Mouse (Mus musculus) yolk sac, embryonic 10.5 days (tissue): ENCODE results near the gene Ppif.
A peak's percentile ranks its signal among the peaks of the same experiment; 100 is the strongest.

Experiments
- DNase-seq: peaks from one replicate; pipeline ENCODE4 v3.0.0-alpha.2; 2017; ENCODE audit warnings: low spot score

Gene Ppif

GRCm38 (mm10) chr14:25693888-25694568, at the start of gene Ppif:
Gene Ppif (plus strand): TSS chr14:25694154.
- peak; percentile 92 for DNase-seq

DNA sequence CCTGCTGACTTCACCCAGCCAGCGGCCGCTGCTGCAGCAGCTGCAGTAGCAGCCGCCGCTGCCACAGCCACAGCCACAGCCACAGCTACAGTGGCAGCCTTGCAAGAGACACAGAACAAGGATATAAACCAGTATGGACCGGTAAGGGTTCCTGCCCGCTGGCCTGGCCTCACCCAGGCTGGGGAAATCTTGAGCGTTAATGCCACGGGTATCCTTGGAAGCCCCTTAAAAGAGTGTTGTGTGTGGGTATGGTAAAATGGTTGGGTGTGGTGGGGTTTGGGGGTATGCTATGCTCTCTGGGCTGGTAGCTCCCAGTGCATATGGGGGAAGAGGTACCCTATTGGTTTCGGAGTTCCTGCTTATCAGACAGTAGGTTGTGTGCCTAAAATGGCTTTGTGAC, 48.2 kb upstream of the Ppif start:
- no peak for DNase-seq

- DNase-seq, result no peak
These were observed 47.8 kb upstream of the Ppif start for GRCm38 (mm10) chr14:25646161-25646621.

- DNase-seq, result no peak
These were observed 42.8 kb upstream of the Ppif start for GRCm38 (mm10) chr14:25651131-25651530.

DNA sequence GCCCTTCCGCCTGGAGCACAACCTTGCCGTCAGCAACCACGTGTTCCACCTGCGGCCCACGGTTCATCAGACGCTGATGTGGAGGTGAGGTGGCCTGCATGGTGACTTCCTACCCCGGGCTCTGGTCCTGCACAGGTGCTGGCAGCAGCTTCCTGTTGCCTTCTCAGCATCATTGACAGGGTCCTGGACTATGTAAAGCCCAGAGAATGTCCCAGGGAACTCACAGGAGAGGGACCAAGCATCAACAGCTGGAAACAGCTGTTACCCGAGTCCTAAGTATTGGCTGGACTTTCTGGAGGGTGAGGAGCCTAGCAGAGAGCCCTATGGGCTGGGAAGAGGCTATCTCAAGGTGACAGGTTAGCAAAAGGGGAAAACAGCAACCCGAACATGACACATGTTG, 42.0 kb upstream of the Ppif start:
- DNase-seq, result no peak

GRCm38 (mm10) chr14:25654401-25655197, 39.4 kb upstream of the Ppif start:
- no peak for DNase-seq

- no peak for DNase-seq
These were observed 33.3 kb upstream of the Ppif start for GRCm38 (mm10) chr14:25660661-25661060.

- peak; percentile 56 for DNase-seq
These were observed 32.6 kb upstream of the Ppif start for GRCm38 (mm10) chr14:25661185-25661920.

DNA sequence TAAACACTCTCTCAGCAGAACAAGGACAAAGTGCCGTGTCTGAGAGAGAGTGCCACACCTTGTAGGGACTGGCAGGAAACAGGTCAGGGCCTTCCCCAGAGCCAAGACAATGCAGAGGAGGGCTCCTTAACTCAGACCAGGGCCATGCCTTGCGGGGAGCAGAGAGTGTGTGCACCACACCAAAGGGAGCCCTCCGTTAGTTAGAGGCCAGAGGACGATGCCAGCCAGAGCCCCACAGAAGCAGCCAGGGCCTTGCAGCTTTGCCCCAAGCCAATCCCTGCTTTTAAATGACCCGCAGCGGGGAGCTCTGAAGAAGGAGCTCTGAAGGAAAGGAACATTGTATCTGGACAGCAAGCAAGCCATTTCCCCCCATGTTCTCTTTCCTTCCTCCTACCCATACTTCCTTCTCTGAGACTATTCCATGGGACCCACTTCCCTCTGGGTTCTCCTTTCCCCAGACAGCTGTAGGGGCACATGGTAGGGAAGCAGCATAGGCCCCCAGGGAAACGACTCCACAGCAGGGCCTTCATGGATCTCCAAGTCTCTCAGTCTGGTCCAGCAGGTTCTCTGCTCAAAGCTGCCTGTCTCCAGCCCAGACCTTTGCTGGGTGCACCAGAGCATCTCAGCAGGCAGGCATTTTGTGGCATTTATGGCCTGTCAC, 30.2 kb upstream of the Ppif start:
- no peak for DNase-seq

- DNase-seq, result no peak
These were observed 29.7 kb upstream of the Ppif start for GRCm38 (mm10) chr14:25664310-25664695.

DNA sequence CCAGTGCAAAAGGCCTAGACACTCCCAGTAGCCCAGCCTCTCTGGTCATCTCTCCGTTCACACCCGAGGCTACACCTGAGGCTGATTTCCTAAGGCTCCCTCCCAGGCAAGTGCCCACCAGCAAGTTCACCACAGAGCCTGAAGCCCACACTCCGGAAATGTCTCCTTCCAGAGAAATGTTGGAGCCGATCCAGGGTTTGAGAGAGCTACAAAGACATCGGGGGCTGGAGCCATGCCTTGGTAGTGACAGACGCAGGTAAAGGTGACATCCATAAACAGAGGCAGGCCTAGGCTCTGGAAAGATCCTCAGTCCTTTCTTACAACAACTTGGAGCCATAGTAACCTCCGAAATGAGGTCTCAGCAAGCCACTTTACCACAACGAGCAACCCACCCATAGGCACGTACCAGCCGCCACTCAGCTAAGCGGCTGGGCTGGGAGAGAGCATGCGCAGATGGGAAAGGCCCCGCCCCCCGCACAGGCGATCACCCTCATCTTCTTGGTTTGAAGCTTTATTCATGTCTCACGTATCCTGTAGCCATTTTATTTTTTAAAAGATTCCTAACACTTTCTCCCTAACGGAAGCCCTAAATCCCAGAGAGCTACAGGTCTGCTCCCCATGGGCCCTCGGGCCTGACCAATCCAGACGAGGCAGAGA, 28.5 kb upstream of the Ppif start:
- DNase-seq, result no peak

- DNase-seq, result no peak
These were observed 27.1 kb upstream of the Ppif start for GRCm38 (mm10) chr14:25666668-25667376.

- DNase-seq, result no peak
These were observed 26.4 kb upstream of the Ppif start for GRCm38 (mm10) chr14:25667587-25667986.

DNA sequence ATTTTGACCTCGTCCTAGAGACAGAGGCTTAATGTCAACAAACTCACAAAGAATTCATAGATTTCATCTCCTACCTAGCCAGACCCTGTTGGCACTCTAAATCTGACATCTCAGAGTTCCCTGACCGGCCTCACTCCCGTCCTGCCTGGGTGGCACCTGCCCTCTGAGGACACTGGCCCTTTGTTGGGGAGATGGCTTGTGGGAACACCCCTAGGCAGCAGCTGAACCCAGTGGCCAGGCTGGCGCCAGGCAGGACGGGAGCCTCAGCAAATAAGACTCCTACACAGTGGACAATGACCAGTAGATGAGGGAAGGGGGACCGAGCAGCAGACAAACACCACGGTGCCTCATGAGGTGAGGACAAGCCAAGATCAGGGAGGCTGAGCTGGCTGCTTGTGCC, 14.3 kb upstream of the Ppif start:
- DNase-seq, result no peak

DNA sequence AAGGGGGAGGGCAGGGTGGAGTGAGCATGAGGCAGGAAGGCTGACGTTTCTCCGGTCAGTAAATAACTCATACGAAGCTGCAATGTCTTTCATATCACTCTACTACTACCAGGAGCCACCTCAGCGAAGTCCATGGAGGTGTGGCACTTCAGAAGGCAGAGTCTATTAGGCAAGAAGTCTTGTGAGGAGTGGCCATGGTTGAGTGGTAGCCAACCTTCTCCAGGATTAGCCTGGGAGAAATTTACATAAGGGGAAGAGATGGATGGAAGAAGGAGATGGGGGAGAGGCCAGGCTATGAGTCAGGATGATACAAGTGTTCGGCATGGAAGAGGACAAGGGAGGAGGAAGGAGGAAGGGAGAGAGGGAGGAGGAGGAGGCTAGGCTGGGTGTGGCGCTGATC, 11.9 kb upstream of the Ppif start:
- no peak for DNase-seq

- no peak for DNase-seq
These were observed 7.6 kb upstream of the Ppif start for GRCm38 (mm10) chr14:25686216-25686945.

DNA sequence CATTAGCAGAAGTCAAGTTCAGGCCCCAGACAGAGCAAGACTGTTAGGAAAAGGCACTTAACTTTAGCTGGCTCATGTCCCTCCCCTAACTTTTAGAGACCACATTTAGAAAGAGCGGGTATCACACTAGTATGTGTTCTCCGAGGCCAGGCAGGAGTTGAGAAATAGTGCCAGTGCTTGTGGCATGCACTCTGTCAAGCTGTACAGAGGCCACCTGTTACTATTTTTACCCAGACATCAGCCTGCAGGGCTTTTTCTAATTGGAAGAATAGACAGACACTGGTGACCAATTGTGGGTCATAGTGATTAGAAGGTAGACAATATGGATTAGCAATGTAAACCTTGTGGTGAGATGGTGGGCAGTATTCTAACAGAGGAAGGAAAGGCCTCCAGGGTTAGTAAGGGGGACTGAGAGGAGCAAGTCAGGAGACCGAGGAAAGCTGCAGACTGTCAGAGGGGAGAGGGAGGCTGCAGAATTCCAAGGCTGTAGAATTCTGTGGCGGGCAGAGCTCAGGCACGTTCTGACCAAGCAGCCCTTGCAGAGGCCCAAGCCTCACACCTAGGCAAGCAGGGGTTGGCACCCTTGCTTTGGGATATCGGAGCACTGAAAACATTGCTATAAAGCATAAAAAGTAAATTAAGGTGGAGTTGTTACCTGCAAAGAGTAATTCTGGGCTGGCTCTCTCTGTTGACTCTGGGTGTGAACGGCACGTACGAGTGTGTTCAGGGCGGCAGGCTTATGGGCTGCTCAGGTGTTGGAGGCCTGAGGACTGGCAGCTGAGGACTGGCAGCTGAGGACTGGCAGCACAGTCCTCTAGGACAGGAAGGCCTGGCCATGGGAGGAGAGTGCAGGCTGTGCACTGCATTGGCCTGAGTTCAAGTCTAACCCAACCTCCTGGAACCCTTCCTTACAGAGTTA, 6.7 kb upstream of the Ppif start:
- DNase-seq, result no peak

GRCm38 (mm10) chr14:25693271-25693887, 575 bp upstream of the Ppif start:
- no peak for DNase-seq

DNA sequence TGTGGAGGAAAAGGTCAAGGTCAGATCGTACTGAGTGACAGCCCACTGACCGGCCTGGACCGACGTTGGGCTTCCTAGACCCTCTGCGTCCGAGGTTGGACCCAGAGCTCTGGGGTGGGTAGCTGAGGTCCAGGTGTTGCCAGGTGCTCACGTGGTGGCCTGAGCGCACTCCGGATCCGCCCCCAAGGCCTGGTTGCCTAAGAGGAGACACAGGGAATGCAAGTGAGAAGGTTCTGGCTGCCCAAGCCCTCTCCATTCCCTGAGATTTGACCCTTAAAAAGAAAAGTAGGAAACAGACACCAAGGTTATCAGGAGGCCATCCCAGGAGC, 579 bp downstream of the Ppif start:
- peak; percentile 40 for DNase-seq
